25 mouse cellular contexts compared by ENCODE assay signal in genomic region chr11:84619713-84620112, GRCm38 (mm10).
DNase-seq lines count a peak whose midpoint lies in the region; ATAC-seq and TF ChIP-seq lines count a peak whose summit lies in the region.
"Had no signal": no experiment of that assay in that cellular context is flagged by ENCODE, and none has a peak within 500 bp of the region (broad histone marks: within the 10 kb centered on the region; RNA-seq: fewer than 3 reads in every experiment).

No protein-coding gene starts in this region.

- H3K4me1 ChIP-seq in lung, postnatal 0 days (ENCODE audit: insufficient read depth, low read depth, low read length), result no peaks in the 10 kb centered on the region
- no peaks in the 10 kb centered on the region for H3K4me1 ChIP-seq in lung, adult 2 months (ENCODE audit: control insufficient read depth, insufficient read depth, low read length)
- H3K4me1 ChIP-seq: embryonic facial prominence, embryonic 15.5 days; hindbrain, embryonic 12.5 days had no signal

- H3K27me3 ChIP-seq in lung, postnatal 0 days (replicated peaks; ENCODE audit: insufficient read depth, low read length), result no peaks in the 10 kb centered on the region
- H3K27me3 ChIP-seq: embryonic facial prominence, embryonic 15.5 days had no signal

- peak; percentile 24 for DNase-seq in lung, postnatal 0 days (ENCODE audit: low spot score)
- DNase-seq in lung, adult 2 months, result no peak
- DNase-seq in A20 (ENCODE audit: low read depth, low spot score), result peak; percentile 52
- no peak for DNase-seq in adrenal gland, adult 2 months
- no peak for DNase-seq in heart, adult 11 months
- DNase-seq in kidney, postnatal 36 days, result no peak
- DNase-seq: adrenal gland, postnatal 14 days; cerebellum, adult 18-20 months; cerebellum, postnatal 10 days; embryo, embryonic 11 days; gastrocnemius, adult 2 months; gastrocnemius, postnatal 25 days; heart, adult 18-20 months; heart, postnatal 10 days; heart, postnatal 4 days had no signal

- WGBS in lung, postnatal 0 days, result 71% methylated on average over 4 of the region's 4 CpGs
- WGBS in lung, adult 2 months, result 66% methylated on average over 4 of the region's 4 CpGs

- no peak for ATAC-seq in lung, postnatal 0 days
- ATAC-seq in common myeloid progenitor, adult 5-6 weeks (replicated peaks; ENCODE audit: low read depth, poor library complexity, severe bottlenecking), result peak; percentile 65
- ATAC-seq in monocyte, adult 5-6 weeks (replicated peaks; ENCODE audit: insufficient number of reproducible peaks, low FRiP score, low TSS enrichment, poor library complexity, severe bottlenecking), result 0 out of 2 replicates have a peak, but pooled peaks have one; percentile 56
- ATAC-seq: forebrain, embryonic 14.5 days; hindbrain, embryonic 16.5 days had no signal

- no peak for TF ChIP-seq CTCF in lung, postnatal 0 days (IDR thresholded peaks at IDR 0.05)
- TF ChIP-seq CTCF in lung, adult 2 months (IDR thresholded peaks at IDR 0.05; ENCODE audit: insufficient read depth, low read length), result no peak

- no peaks in the 10 kb centered on the region for H3K9me3 ChIP-seq in lung, postnatal 0 days (ENCODE audit: low read length)
- H3K9me3 ChIP-seq: embryonic facial prominence, embryonic 15.5 days; forebrain, embryonic 10.5 days; heart, embryonic 10.5 days; hindbrain, embryonic 12.5 days had no signal

- no peak overlapping the region for H3K27ac ChIP-seq in lung, postnatal 0 days (ENCODE audit: low read length)
- H3K27ac ChIP-seq: embryonic facial prominence, embryonic 15.5 days; forebrain, embryonic 10.5 days; gastrocnemius, adult 2 months; heart, embryonic 10.5 days; hindbrain, embryonic 12.5 days had no signal

- TF ChIP-seq EP300 in lung, postnatal 0 days (IDR thresholded peaks at IDR 0.05), result no peak

- H3K9ac ChIP-seq in lung, postnatal 0 days (replicated peaks; ENCODE audit: low read depth), result no peak overlapping the region
- H3K9ac ChIP-seq: embryonic facial prominence, embryonic 15.5 days; hindbrain, embryonic 12.5 days had no signal

- no peak overlapping the region for H3K4me3 ChIP-seq in lung, postnatal 0 days (ENCODE audit: low read depth, low read length)
- H3K4me3 ChIP-seq in lung, adult 2 months (replicated peaks; ENCODE audit: extremely low read depth, low read depth, low read length), result no peak overlapping the region
- H3K4me3 ChIP-seq: embryonic facial prominence, embryonic 15.5 days; erythroblast, embryonic 14.5 days; forebrain, embryonic 10.5 days; gastrocnemius, adult 2 months; heart, embryonic 10.5 days; hindbrain, embryonic 12.5 days had no signal

- no peak overlapping the region for H3K4me2 ChIP-seq in lung, postnatal 0 days (replicated peaks; ENCODE audit: low read depth, low read length)
- H3K4me2 ChIP-seq: embryonic facial prominence, embryonic 15.5 days; hindbrain, embryonic 12.5 days had no signal

- TF ChIP-seq POLR2A in lung, adult 2 months (IDR thresholded peaks at IDR 0.05; ENCODE audit: borderline replicate concordance, extremely low read depth, low read depth, low read length), result no peak

- no peaks in the 10 kb centered on the region for H3K36me3 ChIP-seq in lung, postnatal 0 days (ENCODE audit: insufficient read depth, low read length)
- H3K36me3 ChIP-seq: embryonic facial prominence, embryonic 15.5 days; forebrain, embryonic 10.5 days; G1E; heart, embryonic 10.5 days; hindbrain, embryonic 12.5 days had no signal

Comparison
In these comparisons a context has a peak if more than half of its experiments do, and no peak if none do; other contexts are left out.
1. DNase-seq: peak in lung, postnatal 0 days (single experiment) and A20 (single experiment); none in lung, adult 2 months (single experiment), adrenal gland, adult 2 months (single experiment), heart, adult 11 months (single experiment) and kidney, postnatal 36 days (0 of 2).